Mouse (Mus musculus) lung, embryonic 15.5 days (tissue): Measurements from ENCODE around the gene Fgfr2. TPM values are rescaled to one million over a fixed set of nuclear protein-coding genes. Genes with fewer than 3 reads are reported as not detected.

Experiments used
- ATAC-seq: fragments of 200-750 bp; cut with Nextera tagmentation; 2 replicates; pipeline ENCODE4 v1.8.0; 2017; ENCODE audit warnings: moderate number of reproducible peaks, borderline replicate concordance; ENCODE audit not compliant: low FRiP score, low TSS enrichment; ENCODE audit errors: extremely low read depth
- H3K27ac ChIP-seq: fragments of 300-500 bp; sonication (generic); 2 replicates; pipeline ENCODE4 v1.5.1; 2015; ENCODE audit warnings: moderate library complexity, mild to moderate bottlenecking, inconsistent platforms
- H3K27me3 ChIP-seq: fragments of 300-500 bp; sonication (generic); 2 replicates; pipeline ENCODE4 v1.6.1; 2015; ENCODE audit warnings: inconsistent platforms
- H3K36me3 ChIP-seq: fragments of 300-500 bp; sonication (generic); 2 replicates; pipeline ENCODE4 v1.6.1; 2015; ENCODE audit warnings: inconsistent platforms
- H3K4me1 ChIP-seq: fragments of 300-500 bp; sonication (generic); 2 replicates; pipeline ENCODE4 v1.6.1; 2015; ENCODE audit warnings: inconsistent platforms
- H3K4me2 ChIP-seq: fragments of 300-500 bp; sonication (generic); 2 replicates; pipeline ENCODE4 v1.6.1; 2015; ENCODE audit warnings: inconsistent platforms, mild to moderate bottlenecking, moderate library complexity
- H3K4me3 ChIP-seq: fragments of 300-500 bp; sonication (generic); 2 replicates; pipeline ENCODE4 v1.5.1; 2015; ENCODE audit warnings: mild to moderate bottlenecking, inconsistent platforms
- H3K9ac ChIP-seq: fragments of 300-500 bp; sonication (generic); 2 replicates; pipeline ENCODE4 v1.6.1; 2015; ENCODE audit warnings: inconsistent platforms
- H3K9me3 ChIP-seq: fragments of 300-500 bp; sonication (generic); 2 replicates; pipeline ENCODE4 v1.6.1; 2016; ENCODE audit warnings: inconsistent platforms
- WGBS: fragments of 180-500 bp; shearing (Covaris S2); methylation state at CpG from one replicate; pipeline ENCODE4 v1.1.7; 2015; 5-methylcytosine and 5-hydroxymethylcytosine counted together
- polyA plus RNA-seq: library from polyadenylated mRNA; unstranded; fragments of >200 nt; fragmentation: Nextera tagmentation; extraction: Ambion mirVana; gene quantifications from 2 replicates; pipeline ENCODE4 v1.2.1, GENCODE M21; 2015

Gene Fgfr2
- polyA plus RNA-seq, 1 experiment from 2014 or later, result 160 TPM

- 86% methylated on average over 9 of the region's 9 CpGs for WGBS
- H3K27me3 ChIP-seq, result no peaks in the 10 kb centered on the region
- no peak within 1 kb of the TSS for H3K4me2 ChIP-seq
- H3K9ac ChIP-seq, result no peak within 1 kb of the TSS
- no peaks in the 10 kb centered on the region for H3K9me3 ChIP-seq
- H3K36me3 ChIP-seq, result no peaks in the 10 kb centered on the region
- no peak for ATAC-seq
- H3K4me1 ChIP-seq, result no peaks in the 10 kb centered on the region
- no peak within 1 kb of the TSS for H3K4me3 ChIP-seq
- no peak within 1 kb of the TSS for H3K27ac ChIP-seq
Measured at GRCm38 (mm10) chr7:131174121-131174520, 1949.0 kb downstream of the Fgfr2 start, which contains the start of gene 5430419D17Rik. Gene 5430419D17Rik, plus strand, starts transcription at chr7:131174402.

GRCm38 (mm10) chr7:131169099-131169498 is 1954.1 kb downstream of the Fgfr2 start:
- Histone ChIP-seq H3K27me3 (no peaks in the 10 kb centered on the region), H3K9me3 (no peaks in the 10 kb centered on the region), H3K4me3 (no peak overlapping the region), H3K4me2 (no peak overlapping the region), H3K4me1 (no peaks in the 10 kb centered on the region), H3K36me3 (no peaks in the 10 kb centered on the region), H3K27ac (no peak overlapping the region), H3K9ac (no peak overlapping the region)
- no peak for ATAC-seq
- 13% methylated on average over 2 of the region's 2 CpGs for WGBS

GRCm38 (mm10) chr7:131167771-131168170 is 1955.4 kb downstream of the Fgfr2 start:
- Histone ChIP-seq H3K4me2 (no peak overlapping the region), H3K4me3 (no peak overlapping the region), H3K27me3 (no peaks in the 10 kb centered on the region), H3K36me3 (no peaks in the 10 kb centered on the region), H3K9ac (no peak overlapping the region), H3K9me3 (no peaks in the 10 kb centered on the region), H3K27ac (no peak overlapping the region), H3K4me1 (no peaks in the 10 kb centered on the region)
- no peak for ATAC-seq
- WGBS, result 69% methylated on average over 3 of the region's 3 CpGs

- no peaks in the 10 kb centered on the region for H3K4me1 ChIP-seq
Measured at GRCm38 (mm10) chr7:131162251-131162650, 1960.9 kb downstream of the Fgfr2 start.

GRCm38 (mm10) chr7:131153044-131153443 is 1970.1 kb downstream of the Fgfr2 start:
- Histone ChIP-seq H3K27me3 (no peaks in the 10 kb centered on the region), H3K4me2 (no peak overlapping the region), H3K9ac (no peak overlapping the region), H3K27ac (no peak overlapping the region), H3K9me3 (no peaks in the 10 kb centered on the region), H3K4me3 (no peak overlapping the region), H3K4me1 (no peaks in the 10 kb centered on the region), H3K36me3 (no peaks in the 10 kb centered on the region)
- ATAC-seq, result no peak
- WGBS, result 65% methylated on average over 5 of the region's 5 CpGs

More at GRCm38 (mm10) chr7:131162251-131162650, 1960.9 kb downstream of the Fgfr2 start:
- Histone ChIP-seq H3K4me3 (no peak overlapping the region), H3K36me3 (no peaks in the 10 kb centered on the region), H3K27me3 (no peaks in the 10 kb centered on the region), H3K9me3 (no peaks in the 10 kb centered on the region), H3K4me2 (no peak overlapping the region), H3K27ac (no peak overlapping the region), H3K9ac (no peak overlapping the region)
- no peak for ATAC-seq
- 54% methylated on average over 7 of the region's 7 CpGs for WGBS

- no peaks in the 10 kb centered on the region for H3K27me3 ChIP-seq
- no peak overlapping the region for H3K27ac ChIP-seq
- no peaks in the 10 kb centered on the region for H3K4me1 ChIP-seq
- H3K36me3 ChIP-seq, result no peaks in the 10 kb centered on the region
- no peak overlapping the region for H3K4me3 ChIP-seq
- ATAC-seq, result no peak
- no peak overlapping the region for H3K4me2 ChIP-seq
- 52% methylated on average over 3 of the region's 3 CpGs for WGBS
- H3K9me3 ChIP-seq, result no peaks in the 10 kb centered on the region
- no peak overlapping the region for H3K9ac ChIP-seq
Measured at GRCm38 (mm10) chr7:131150179-131150578, 1973.0 kb downstream of the Fgfr2 start.

GRCm38 (mm10) chr7:131146214-131146613 is 1976.9 kb downstream of the Fgfr2 start, which contains the start of gene 4933402N03Rik:
Gene 4933402N03Rik, minus strand, starts transcription at chr7:131146314.
- Histone ChIP-seq H3K27me3 (no peaks in the 10 kb centered on the region), H3K9ac (no peak within 1 kb of the TSS), H3K4me2 (no peak within 1 kb of the TSS), H3K9me3 (no peaks in the 10 kb centered on the region), H3K4me3 (no peak within 1 kb of the TSS), H3K27ac (no peak within 1 kb of the TSS), H3K36me3 (no peaks in the 10 kb centered on the region), H3K4me1 (no peaks in the 10 kb centered on the region)
- 75% methylated on average over 2 of the region's 2 CpGs for WGBS
- ATAC-seq, result no peak

- 66% methylated on average over 3 of the region's 3 CpGs for WGBS
- H3K36me3 ChIP-seq, result no peaks in the 10 kb centered on the region
Measured at GRCm38 (mm10) chr7:131133181-131133580, 1990.0 kb downstream of the Fgfr2 start.

GRCm38 (mm10) chr7:131130021-131130420 is 1993.1 kb downstream of the Fgfr2 start:
- Histone ChIP-seq H3K27ac (no peak overlapping the region), H3K9me3 (no peaks in the 10 kb centered on the region), H3K9ac (no peak overlapping the region), H3K4me2 (no peak overlapping the region), H3K4me3 (no peak overlapping the region), H3K36me3 (no peaks in the 10 kb centered on the region), H3K4me1 (no peaks in the 10 kb centered on the region), H3K27me3 (no peaks in the 10 kb centered on the region)
- peak; percentile 35; the same call in 1 of the 2 replicates for ATAC-seq
- WGBS, result 51% methylated on average over 12 of the region's 12 CpGs

More at GRCm38 (mm10) chr7:131133181-131133580, 1990.0 kb downstream of the Fgfr2 start:
- Histone ChIP-seq H3K4me1 (no peaks in the 10 kb centered on the region), H3K27me3 (no peaks in the 10 kb centered on the region), H3K4me3 (no peak overlapping the region), H3K9me3 (no peaks in the 10 kb centered on the region), H3K27ac (no peak overlapping the region), H3K4me2 (no peak overlapping the region), H3K9ac (no peak overlapping the region)
- no peak for ATAC-seq

GRCm38 (mm10) chr7:131122210-131122807 is 2000.8 kb downstream of the Fgfr2 start:
- no peak overlapping the region for H3K4me3 ChIP-seq
- no peak for ATAC-seq
- no peak overlapping the region for H3K27ac ChIP-seq
- H3K27me3 ChIP-seq, result no peaks in the 10 kb centered on the region
- no peak overlapping the region for H3K4me2 ChIP-seq
- H3K9me3 ChIP-seq, result no peaks in the 10 kb centered on the region
- WGBS, result 84% methylated on average over 2 of the region's 2 CpGs
- no peaks in the 10 kb centered on the region for H3K4me1 ChIP-seq
- H3K9ac ChIP-seq, result no peak overlapping the region
- no peaks in the 10 kb centered on the region for H3K36me3 ChIP-seq

- ATAC-seq, result no peak
- no peaks in the 10 kb centered on the region for H3K4me1 ChIP-seq
- H3K27me3 ChIP-seq, result no peaks in the 10 kb centered on the region
- H3K9me3 ChIP-seq, result no peaks in the 10 kb centered on the region
- no peak overlapping the region for H3K4me3 ChIP-seq
- H3K4me2 ChIP-seq, result no peak overlapping the region
- H3K36me3 ChIP-seq, result no peaks in the 10 kb centered on the region
- WGBS, result 60% methylated on average over 2 of the region's 2 CpGs
- no peak overlapping the region for H3K9ac ChIP-seq
- no peak overlapping the region for H3K27ac ChIP-seq
Measured at GRCm38 (mm10) chr7:131114434-131114833, 2008.7 kb downstream of the Fgfr2 start.

- Histone ChIP-seq H3K36me3 (no peaks in the 10 kb centered on the region), H3K27me3 (no peaks in the 10 kb centered on the region), H3K9me3 (no peaks in the 10 kb centered on the region), H3K4me2 (no peak overlapping the region), H3K4me3 (no peak overlapping the region), H3K27ac (no peak overlapping the region), H3K4me1 (no peaks in the 10 kb centered on the region), H3K9ac (no peak overlapping the region)
- ATAC-seq, result peak; percentile 62; the same call in 1 of the 2 replicates
- 39% methylated on average over 6 of the region's 6 CpGs for WGBS
Measured at GRCm38 (mm10) chr7:131113676-131114075, 2009.5 kb downstream of the Fgfr2 start.
